Mouse (Mus musculus) embryo, embryonic 10 days (tissue): Measurements from ENCODE around the gene Cacng5.

Source experiments
- DNase-seq: peaks from one replicate; pipeline ENCODE4 v3.0.0-alpha.2; 2015; ENCODE audit warnings: low spot score

The Cacng5 gene

DNA sequence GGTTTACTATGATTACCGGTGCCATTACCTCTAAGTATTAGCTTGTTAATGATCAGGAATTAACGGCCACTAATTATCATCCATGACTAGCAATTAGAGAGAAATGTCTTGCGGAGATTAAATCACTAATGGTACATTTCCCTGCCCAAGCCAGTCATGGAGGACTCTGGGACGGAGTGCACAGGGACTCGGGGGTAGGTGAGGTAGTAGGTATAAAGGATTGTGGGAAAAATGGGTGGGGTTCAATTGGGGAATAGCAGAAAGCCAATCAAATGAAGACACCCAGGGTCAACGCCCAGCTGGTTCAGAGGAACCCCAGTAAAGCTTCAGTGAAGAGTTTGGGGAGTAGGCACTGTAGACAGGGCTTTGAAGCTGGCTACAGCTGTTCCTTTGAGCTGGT, 27.5 kb downstream of the Cacng5 start:
- no peak for DNase-seq

GRCm38 (mm10) chr11:107876840-107877239, 38.0 kb downstream of the Cacng5 start:
- DNase-seq, result no peak

DNA sequence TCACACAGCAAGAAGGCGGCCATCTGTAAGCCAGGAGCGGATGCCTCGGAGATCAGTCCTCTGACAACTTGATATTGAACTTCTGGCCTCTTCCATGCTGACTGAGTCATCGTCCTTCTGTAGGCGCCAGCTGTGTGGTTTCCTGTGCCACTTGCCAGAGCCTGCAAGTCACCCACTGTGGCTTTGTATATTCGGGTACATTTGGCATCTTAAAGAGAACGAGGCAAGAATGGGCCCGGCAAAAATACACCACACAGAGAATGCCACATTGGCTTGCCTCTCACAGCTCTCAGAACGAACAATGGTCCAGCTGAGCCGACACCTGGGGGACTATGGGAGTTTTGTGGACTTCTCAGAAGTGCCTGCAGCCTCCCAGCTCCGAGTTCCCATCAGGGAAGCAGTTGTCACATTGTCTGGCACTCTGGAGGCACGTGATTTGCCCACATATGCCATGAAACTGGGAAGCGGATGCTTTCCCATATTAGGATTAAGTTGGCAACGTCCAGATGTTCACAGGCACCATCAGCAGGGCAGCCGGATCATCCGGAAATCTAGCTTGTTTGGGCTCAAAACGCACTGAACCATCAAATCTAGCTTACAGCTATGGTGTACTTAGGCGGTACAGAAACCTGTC, 38.9 kb downstream of the Cacng5 start:
- DNase-seq, result no peak

DNA sequence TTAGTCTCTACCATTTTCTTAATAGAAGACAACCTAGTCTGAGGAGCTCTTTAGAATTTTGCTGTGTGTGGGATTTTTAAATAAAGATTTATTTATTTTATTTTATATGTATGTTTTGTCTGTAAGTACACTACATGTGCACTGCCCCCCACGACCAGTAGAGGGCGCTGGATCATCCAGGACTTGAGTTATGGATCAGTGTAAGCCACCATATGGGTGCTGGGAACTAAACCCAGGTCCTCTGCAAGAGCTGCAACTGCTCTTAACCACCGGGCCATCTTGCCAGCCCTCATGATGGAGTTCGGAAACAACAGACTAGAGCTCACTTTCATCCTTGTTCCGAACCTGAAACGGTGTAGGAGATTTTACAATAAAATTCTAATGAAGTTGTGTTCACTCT, 42.1 kb downstream of the Cacng5 start:
- no peak for DNase-seq

GRCm38 (mm10) chr11:107867509-107867908, 47.3 kb downstream of the Cacng5 start:
- no peak for DNase-seq

GRCm38 (mm10) chr11:107865128-107865527, 49.7 kb downstream of the Cacng5 start:
- DNase-seq, result peak; percentile 69

- DNase-seq, result peak; percentile 76
Measured at GRCm38 (mm10) chr11:107864024-107864423, 50.8 kb downstream of the Cacng5 start.

DNA sequence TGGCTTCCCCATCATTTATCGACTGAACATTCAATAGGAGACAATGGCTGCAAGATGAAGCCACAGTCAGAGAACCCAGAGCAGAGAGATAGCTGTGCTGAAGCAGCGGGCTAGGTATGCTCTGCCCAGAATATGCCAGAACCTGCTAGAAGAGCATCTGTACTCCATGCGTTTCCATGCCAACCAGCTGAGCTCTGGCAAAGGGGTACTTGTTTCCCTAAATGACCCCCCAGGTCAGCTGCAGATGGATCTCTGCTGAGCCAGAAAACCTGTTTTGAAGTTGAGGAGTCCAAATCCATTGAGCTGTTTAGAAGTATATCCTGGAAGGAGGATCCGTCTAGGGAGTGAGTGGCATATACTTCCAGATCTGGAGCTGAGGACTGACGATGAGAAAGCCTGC, 53.1 kb downstream of the Cacng5 start:
- no peak for DNase-seq

- DNase-seq, result no peak
Measured at GRCm38 (mm10) chr11:107859871-107860270, 55.0 kb downstream of the Cacng5 start.

- peak; percentile 79 for DNase-seq
Measured at GRCm38 (mm10) chr11:107859288-107859687, 55.6 kb downstream of the Cacng5 start.

GRCm38 (mm10) chr11:107853088-107853487, 61.8 kb downstream of the Cacng5 start:
- peak; percentile 64 for DNase-seq

GRCm38 (mm10) chr11:107849621-107850020, 65.2 kb downstream of the Cacng5 start:
- DNase-seq, result peak; percentile 9

- DNase-seq, result no peak
Measured at GRCm38 (mm10) chr11:107844175-107844574, 70.7 kb downstream of the Cacng5 start.

GRCm38 (mm10) chr11:107833351-107834040, 81.4 kb downstream of the Cacng5 start:
- DNase-seq, result no peak
